Mouse (Mus musculus) effector memory CD4-positive, alpha-beta T cell, adult 5 months (primary cell): Measurements from ENCODE around the gene Rybp. TPM values are rescaled to one million over a fixed set of nuclear protein-coding genes. Genes with fewer than 3 reads are reported as not detected.

Experiments used
- polyA plus RNA-seq: library from polyadenylated mRNA; unstranded; fragments of 100-300 nt; shearing (Covaris generic); gene quantifications from one replicate; pipeline ENCODE4 v1.2.1, GENCODE M21; 2017

Gene Rybp
- polyA plus RNA-seq, result 63.3 TPM

GRCm38 (mm10) chr6:100287334-100288015 is at the start of gene Rybp:
TSS of gene Rybp (minus strand) at chr6:100287485.

